Mouse (Mus musculus) hindbrain, embryonic 16.5 days (tissue): ENCODE data around the gene Apol6. TPM values are rescaled to one million over a fixed set of nuclear protein-coding genes. Genes with fewer than 3 reads are reported as not detected.

Source experiments
- ATAC-seq: fragments of 200-750 bp; cut with Nextera tagmentation; 2 replicates; pipeline ENCODE4 v1.8.0; 2017; ENCODE audit warnings: moderate TSS enrichment, moderate library complexity
- H3K27ac ChIP-seq: fragments of 300-500 bp; sonication (generic); 2 replicates; pipeline ENCODE4 v1.5.1; 2014; ENCODE audit warnings: low read depth, mild to moderate bottlenecking, control low read depth, low read length, moderate library complexity
- H3K27me3 ChIP-seq: fragments of 300-500 bp; sonication (generic); replicated peaks from 2 replicates; pipeline ENCODE4 v1.6.1; 2014; ENCODE audit warnings: low read length; ENCODE audit not compliant: control insufficient read depth, insufficient read depth
- H3K36me3 ChIP-seq: fragments of 300-500 bp; sonication (generic); 2 replicates; pipeline ENCODE4 v1.6.1; 2014; ENCODE audit warnings: mild to moderate bottlenecking, low read length, moderate library complexity, mixed read lengths; ENCODE audit not compliant: control insufficient read depth, insufficient read depth
- H3K4me1 ChIP-seq: fragments of 300-500 bp; sonication (generic); 2 replicates; pipeline ENCODE4 v1.6.1; 2014; ENCODE audit warnings: low read depth, low read length; ENCODE audit not compliant: control insufficient read depth, insufficient read depth
- H3K4me2 ChIP-seq: fragments of 300-500 bp; sonication (generic); 2 replicates; pipeline ENCODE4 v1.6.1; 2014; ENCODE audit warnings: mild to moderate bottlenecking, low read length, control low read depth, moderate library complexity
- H3K4me3 ChIP-seq: fragments of 300-500 bp; sonication (generic); 2 replicates; pipeline ENCODE4 v1.5.1; 2014; ENCODE audit warnings: mild to moderate bottlenecking, low read length, control low read depth, moderate library complexity
- H3K9ac ChIP-seq: fragments of 300-500 bp; sonication (generic); 2 replicates; pipeline ENCODE4 v1.6.1; 2014; ENCODE audit warnings: low read depth, mild to moderate bottlenecking, control low read depth, low read length, moderate library complexity
- H3K9me3 ChIP-seq: fragments of 300-500 bp; sonication (generic); 2 replicates; pipeline ENCODE4 v1.6.1; 2014; ENCODE audit warnings: mild to moderate bottlenecking, low read length, moderate library complexity; ENCODE audit not compliant: control insufficient read depth
- WGBS: fragments of 180-500 bp; shearing (Covaris S2); extraction: QIAGEN DNeasy Blood & Tissue Kit; methylation state at CpG from one replicate; pipeline ENCODE4 v1.1.7; 2014; 5-methylcytosine and 5-hydroxymethylcytosine counted together
- polyA plus RNA-seq: library from polyadenylated mRNA; unstranded; fragments of >200 nt; fragmentation: Nextera tagmentation; extraction: Ambion mirVana; gene quantifications from 2 replicates; pipeline ENCODE4 v1.2.1, GENCODE M21; 2015

Gene Apol6
- polyA plus RNA-seq, 1 experiment from 2014 or later, result not detected

DNA sequence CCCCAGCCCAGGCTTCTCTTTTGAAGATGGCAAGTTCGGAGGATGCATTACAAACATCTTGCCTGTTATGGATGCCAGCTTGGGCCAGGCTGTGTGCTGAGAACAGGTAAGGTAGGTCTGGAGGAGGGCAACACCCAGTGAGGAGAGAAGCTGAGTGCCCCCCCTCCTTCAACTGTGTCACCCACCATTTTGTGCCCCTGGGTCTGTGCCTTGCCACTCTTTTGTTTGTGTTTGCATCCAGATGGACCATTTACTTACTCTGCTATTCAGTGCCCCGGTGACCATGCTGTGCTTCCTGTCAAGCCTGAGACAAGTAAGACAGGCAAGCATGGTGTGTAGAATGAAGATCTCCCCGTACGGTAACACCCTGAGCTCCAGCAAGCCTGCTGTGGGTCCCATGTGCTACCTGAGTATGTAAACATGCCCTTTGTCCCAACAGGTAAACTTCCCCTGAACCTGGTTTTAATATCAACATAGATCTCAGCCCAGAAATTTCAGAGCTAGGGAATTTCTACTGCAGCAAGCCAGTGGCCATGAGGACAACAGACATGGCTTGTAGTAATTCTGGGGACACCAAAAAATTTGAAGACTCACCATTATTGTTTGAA is 28.1 kb downstream of the Apol6 start:
- Histone ChIP-seq H3K9ac (no peak overlapping the region), H3K4me1 (peaks cover 12% of the 10 kb centered on the region), H3K4me3 (no peak overlapping the region), H3K27ac (no peak overlapping the region), H3K9me3 (no peaks in the 10 kb centered on the region), H3K27me3 (no peaks in the 10 kb centered on the region), H3K36me3 (peaks cover 10% of the 10 kb centered on the region), H3K4me2 (no peak overlapping the region)
- WGBS, result 54% methylated on average over 4 of the region's 4 CpGs
- no peak for ATAC-seq

DNA sequence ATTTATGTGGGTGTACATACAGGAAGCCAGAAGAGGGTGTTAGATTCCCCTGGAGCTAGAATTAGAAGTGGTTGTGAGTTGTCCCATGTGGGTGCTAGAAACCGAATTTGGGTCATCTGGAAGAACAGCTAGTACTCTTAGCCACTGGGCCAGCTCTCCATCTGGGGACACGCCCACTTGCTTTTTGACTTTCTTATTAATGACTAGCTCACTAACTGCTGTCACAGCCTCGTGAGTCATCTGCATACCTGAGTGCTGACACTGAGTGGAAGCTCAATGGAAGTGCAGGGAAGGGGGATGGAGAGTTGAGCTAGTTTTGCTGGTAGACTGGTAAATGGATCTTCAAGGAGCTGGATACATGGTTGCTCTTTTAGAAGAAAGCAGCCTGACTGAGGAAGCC is 32.0 kb downstream of the Apol6 start:
- H3K36me3 ChIP-seq, result peaks cover 18% of the 10 kb centered on the region
- 82% methylated on average over 3 of the region's 3 CpGs for WGBS

DNA sequence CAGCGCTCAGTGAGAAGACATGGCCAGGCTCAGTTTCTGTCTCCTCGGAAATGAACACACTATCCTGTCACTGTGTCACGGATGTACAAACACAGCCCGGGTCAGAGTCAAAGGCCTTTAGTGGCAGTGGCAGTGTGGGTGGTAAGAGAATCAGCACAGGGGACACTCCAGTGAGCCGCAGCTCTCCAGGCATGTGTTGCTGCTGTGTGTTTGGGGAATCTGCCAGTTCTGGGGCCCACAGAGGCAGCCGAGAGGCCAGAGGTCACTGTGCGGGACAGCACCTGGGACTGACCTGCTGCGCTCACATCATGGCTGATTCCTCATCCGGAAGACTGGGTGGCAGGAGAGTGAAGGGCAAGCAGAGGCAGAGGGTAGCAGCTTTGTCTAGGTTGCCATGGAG is 33.4 kb downstream of the Apol6 start:
- Histone ChIP-seq H3K36me3 (peaks cover 23% of the 10 kb centered on the region), H3K27ac (no peak overlapping the region), H3K4me3 (no peak overlapping the region), H3K9ac (no peak overlapping the region), H3K4me2 (no peak overlapping the region), H3K27me3 (no peaks in the 10 kb centered on the region), H3K4me1 (peaks cover 5% of the 10 kb centered on the region; the same call in 1 of the 2 replicates), H3K9me3 (no peaks in the 10 kb centered on the region)
- WGBS, result 91% methylated on average over 9 of the region's 9 CpGs
- ATAC-seq, result no peak

More for the DNA sequence above, 32.0 kb downstream of the Apol6 start:
- no peaks in the 10 kb centered on the region for H3K27me3 ChIP-seq
- no peak overlapping the region for H3K4me2 ChIP-seq
- H3K4me3 ChIP-seq, result no peak overlapping the region
- H3K27ac ChIP-seq, result no peak overlapping the region
- no peak for ATAC-seq
- peaks cover 10% of the 10 kb centered on the region for H3K4me1 ChIP-seq
- H3K9ac ChIP-seq, result no peak overlapping the region
- H3K9me3 ChIP-seq, result no peaks in the 10 kb centered on the region

GRCm38 (mm10) chr15:77078786-77079185 is 34.3 kb downstream of the Apol6 start:
- no peak overlapping the region for H3K9ac ChIP-seq
- H3K4me1 ChIP-seq, result peaks cover 5% of the 10 kb centered on the region; the same call in 1 of the 2 replicates
- H3K27me3 ChIP-seq, result no peaks in the 10 kb centered on the region
- no peaks in the 10 kb centered on the region for H3K9me3 ChIP-seq
- H3K4me3 ChIP-seq, result no peak overlapping the region
- ATAC-seq, result no peak
- no peak overlapping the region for H3K27ac ChIP-seq
- H3K4me2 ChIP-seq, result no peak overlapping the region
- peaks cover 29% of the 10 kb centered on the region for H3K36me3 ChIP-seq
- WGBS, result 49% methylated on average over 3 of the region's 3 CpGs

DNA sequence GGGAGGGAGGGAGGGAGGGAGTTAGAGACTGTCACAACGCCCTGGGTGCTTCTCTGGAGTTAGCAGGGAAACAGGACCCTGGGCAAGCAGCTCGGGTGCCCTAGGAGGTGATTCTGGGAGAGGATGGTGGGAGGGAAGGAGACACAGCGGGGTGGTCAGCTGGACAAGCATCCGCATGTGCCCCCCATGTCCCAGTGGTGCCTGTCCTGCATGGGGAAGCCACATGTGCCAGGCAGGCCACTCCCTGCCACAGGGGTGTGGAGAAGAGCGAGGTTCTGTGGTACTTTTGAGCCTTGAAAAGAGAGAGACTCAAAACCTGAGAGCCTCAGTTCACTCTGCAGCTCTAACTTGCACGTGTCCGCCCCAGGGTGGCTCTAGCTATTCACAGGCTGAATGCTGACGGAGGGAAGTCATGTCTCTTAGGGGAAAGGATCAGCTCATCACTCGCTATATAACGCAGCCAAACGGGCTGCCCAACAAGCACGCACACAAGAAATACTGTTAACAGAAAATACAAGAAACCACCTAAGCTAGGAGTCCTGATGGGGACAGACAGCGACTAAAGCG is 34.8 kb downstream of the Apol6 start:
- no peaks in the 10 kb centered on the region for H3K27me3 ChIP-seq
- H3K4me2 ChIP-seq, result no peak overlapping the region
- WGBS, result 55% methylated on average over 14 of the region's 14 CpGs
- H3K36me3 ChIP-seq, result peaks cover 31% of the 10 kb centered on the region
- H3K9me3 ChIP-seq, result no peaks in the 10 kb centered on the region
- H3K4me1 ChIP-seq, result peaks cover 5% of the 10 kb centered on the region; the same call in 1 of the 2 replicates
- no peak overlapping the region for H3K9ac ChIP-seq
- no peak overlapping the region for H3K27ac ChIP-seq
- ATAC-seq, result no peak
- no peak overlapping the region for H3K4me3 ChIP-seq

GRCm38 (mm10) chr15:77079890-77080361 is 35.4 kb downstream of the Apol6 start:
- no peak overlapping the region for H3K4me3 ChIP-seq
- H3K36me3 ChIP-seq, result peaks cover 31% of the 10 kb centered on the region
- H3K27me3 ChIP-seq, result no peaks in the 10 kb centered on the region
- H3K9ac ChIP-seq, result no peak overlapping the region
- peaks cover 5% of the 10 kb centered on the region; the same call in 1 of the 2 replicates for H3K4me1 ChIP-seq
- no peak; the same call in 1 of the 2 replicates for ATAC-seq
- no peak overlapping the region for H3K4me2 ChIP-seq
- 75% methylated on average over 11 of the region's 11 CpGs for WGBS
- H3K27ac ChIP-seq, result no peak overlapping the region
- no peaks in the 10 kb centered on the region for H3K9me3 ChIP-seq

- no peak for ATAC-seq
- 82% methylated on average over 14 of the region's 14 CpGs for WGBS
- Histone ChIP-seq H3K27me3 (no peaks in the 10 kb centered on the region), H3K4me3 (no peak overlapping the region), H3K9ac (no peak overlapping the region), H3K4me1 (peaks cover 5% of the 10 kb centered on the region; the same call in 1 of the 2 replicates), H3K9me3 (no peaks in the 10 kb centered on the region), H3K36me3 (peaks cover 39% of the 10 kb centered on the region), H3K4me2 (no peak overlapping the region), H3K27ac (no peak overlapping the region)
These were observed 36.2 kb downstream of the Apol6 start for GRCm38 (mm10) chr15:77080684-77081254.

- 81% methylated on average over 5 of the region's 5 CpGs for WGBS
- ATAC-seq, result no peak
- no peak overlapping the region for H3K4me2 ChIP-seq
- no peaks in the 10 kb centered on the region for H3K27me3 ChIP-seq
- peak overlapping the region; percentile 14; the same call in 1 of the 2 replicates for H3K27ac ChIP-seq
- H3K9me3 ChIP-seq, result no peaks in the 10 kb centered on the region
- no peak overlapping the region for H3K9ac ChIP-seq
- H3K4me3 ChIP-seq, result no peak overlapping the region
- peaks cover 42% of the 10 kb centered on the region for H3K36me3 ChIP-seq
- peaks cover 5% of the 10 kb centered on the region; the same call in 1 of the 2 replicates for H3K4me1 ChIP-seq
These were observed 36.9 kb downstream of the Apol6 start for GRCm38 (mm10) chr15:77081454-77081853.

DNA sequence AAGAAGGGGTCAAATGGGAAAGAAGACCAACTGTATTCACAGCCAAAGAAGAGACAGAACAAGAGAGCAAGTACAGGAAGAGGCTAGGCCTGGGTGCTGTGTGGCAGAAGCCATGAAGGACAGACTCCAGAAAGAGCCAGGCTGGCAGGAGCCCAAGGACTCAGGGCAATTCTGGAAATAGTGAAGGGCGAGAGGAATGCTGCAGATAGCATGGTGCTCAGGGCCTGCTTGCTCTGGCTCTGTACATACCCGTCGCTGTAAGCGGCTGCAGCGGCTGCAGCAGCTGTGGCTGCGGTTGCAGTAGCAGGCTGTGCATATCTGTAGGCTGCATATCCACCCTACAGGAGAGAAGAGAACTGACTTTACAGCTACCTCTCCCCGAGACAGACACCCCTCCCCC is 41.3 kb downstream of the Apol6 start:
- Histone ChIP-seq H3K9me3 (no peaks in the 10 kb centered on the region), H3K4me3 (no peak overlapping the region), H3K4me2 (no peak overlapping the region), H3K36me3 (peaks cover 26% of the 10 kb centered on the region), H3K27me3 (no peaks in the 10 kb centered on the region), H3K9ac (no peak overlapping the region), H3K4me1 (peaks cover 3% of the 10 kb centered on the region; the same call in 1 of the 2 replicates), H3K27ac (no peak overlapping the region)
- 92% methylated on average over 7 of the region's 7 CpGs for WGBS
- ATAC-seq, result no peak
